Mouse (Mus musculus): ENCODE results near the gene Ccin.

Ccin gene

GRCm38 (mm10) chr4:44013391-44014070 is 30.2 kb downstream of the Ccin start:
- peak; percentile 36 for DNase-seq (ENCODE audit: low read depth, low spot score)

GRCm38 (mm10) chr4:44016071-44016470 is 32.8 kb downstream of the Ccin start:
- DNase-seq (ENCODE audit: low read depth, low spot score): no peak

GRCm38 (mm10) chr4:44016791-44017190 is 33.5 kb downstream of the Ccin start:
- no peak for DNase-seq (ENCODE audit: low read depth, low spot score)

- DNase-seq (ENCODE audit: low read depth, low spot score): no peak
Measured at GRCm38 (mm10) chr4:44022323-44022722, 39.0 kb downstream of the Ccin start.

GRCm38 (mm10) chr4:44022766-44023165 is 39.5 kb downstream of the Ccin start:
- no peak for DNase-seq (ENCODE audit: low read depth, low spot score)

- no peak for DNase-seq (ENCODE audit: low read depth, low spot score)
Measured at GRCm38 (mm10) chr4:44023681-44024080, 40.4 kb downstream of the Ccin start.

GRCm38 (mm10) chr4:44024241-44024640 is 41.0 kb downstream of the Ccin start:
- DNase-seq (ENCODE audit: low read depth, low spot score): no peak

GRCm38 (mm10) chr4:44025570-44025969 is 42.3 kb downstream of the Ccin start:
- no peak for DNase-seq (ENCODE audit: low read depth, low spot score)

GRCm38 (mm10) chr4:44028303-44029135 is 45.2 kb downstream of the Ccin start:
- DNase-seq (ENCODE audit: low read depth, low spot score): peak; percentile 64

GRCm38 (mm10) chr4:44029661-44030066 is 46.4 kb downstream of the Ccin start:
- DNase-seq (ENCODE audit: low read depth, low spot score): no peak

GRCm38 (mm10) chr4:44031521-44031920 is 48.2 kb downstream of the Ccin start:
- no peak for DNase-seq (ENCODE audit: low read depth, low spot score)

Measured in ZHBTc4 (cell line).